Mouse (Mus musculus): ENCODE results near the gene Gatm.

Gatm gene

GRCm38 (mm10) chr2:122610746-122611653 lies at the start of gene Gatm:
Gatm (minus strand) TSS chr2:122611303.
- peak; percentile 50 for DNase-seq (ENCODE audit: low spot score)

- no peak for DNase-seq (ENCODE audit: low spot score)
Measured at GRCm38 (mm10) chr2:122659825-122660224, 48.7 kb upstream of the Gatm start.

DNA sequence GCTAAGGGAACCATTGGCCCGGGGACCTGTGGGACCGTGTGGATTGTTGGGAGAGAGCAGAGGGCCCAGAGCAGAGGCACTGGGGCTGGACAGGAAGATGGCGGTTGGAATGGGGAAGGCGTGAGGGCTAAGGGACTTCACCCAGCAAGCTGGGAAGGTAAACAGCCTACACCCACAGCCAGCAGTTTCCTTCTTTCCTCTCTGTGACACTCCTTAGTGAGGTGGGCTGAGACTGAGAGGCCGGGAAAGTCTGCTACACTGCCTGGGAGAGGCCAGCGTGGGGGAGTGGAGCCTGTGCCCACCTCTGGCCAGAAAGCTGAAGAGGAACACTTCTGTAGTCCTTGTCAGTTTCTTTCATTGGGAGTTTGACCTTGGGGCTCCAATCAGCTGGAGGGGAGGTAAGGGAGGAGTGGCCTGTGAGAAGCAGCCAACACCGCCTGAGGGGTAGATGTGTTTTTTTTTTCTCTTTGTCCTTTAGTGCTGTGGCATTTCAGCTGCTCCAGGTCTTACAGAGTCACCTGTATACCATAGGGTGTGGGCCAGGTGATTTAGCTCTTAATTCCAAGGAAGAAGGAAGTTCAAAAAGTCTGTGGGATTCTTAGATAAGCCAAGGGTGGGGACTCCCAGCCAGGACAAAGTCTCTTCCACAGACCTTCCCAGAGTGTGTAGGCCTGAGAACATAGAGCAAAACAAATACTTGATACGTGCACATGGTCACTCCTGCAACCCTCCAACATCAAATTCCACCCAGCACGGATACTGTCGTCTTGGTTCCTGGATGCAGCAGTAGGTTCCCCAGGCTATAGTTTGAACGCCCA lies 46.8 kb upstream of the Gatm start:
- DNase-seq (ENCODE audit: low spot score), result no peak

DNA sequence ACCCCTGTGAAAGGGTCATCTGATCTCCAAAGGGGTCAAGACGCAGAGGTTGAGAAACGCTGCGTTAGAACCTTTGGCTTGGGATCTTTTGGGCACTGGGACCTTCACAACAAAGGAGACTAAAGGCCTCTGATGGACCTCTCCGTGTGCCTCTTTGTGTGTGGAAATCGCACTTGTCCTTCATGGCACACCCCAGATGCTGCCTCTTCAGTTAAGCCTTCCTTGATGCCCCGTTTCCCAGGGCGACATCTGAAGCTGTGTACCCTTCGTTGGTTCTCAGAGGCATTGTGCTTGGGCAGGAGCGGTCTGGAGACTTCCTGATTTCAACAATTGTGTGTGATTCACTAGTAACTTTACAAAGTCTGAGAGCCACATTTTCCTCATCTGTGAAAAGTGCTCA lies 45.7 kb upstream of the Gatm start:
- no peak for DNase-seq (ENCODE audit: low spot score)

GRCm38 (mm10) chr2:122656052-122656451 lies 44.9 kb upstream of the Gatm start:
- no peak for DNase-seq (ENCODE audit: low spot score)

DNA sequence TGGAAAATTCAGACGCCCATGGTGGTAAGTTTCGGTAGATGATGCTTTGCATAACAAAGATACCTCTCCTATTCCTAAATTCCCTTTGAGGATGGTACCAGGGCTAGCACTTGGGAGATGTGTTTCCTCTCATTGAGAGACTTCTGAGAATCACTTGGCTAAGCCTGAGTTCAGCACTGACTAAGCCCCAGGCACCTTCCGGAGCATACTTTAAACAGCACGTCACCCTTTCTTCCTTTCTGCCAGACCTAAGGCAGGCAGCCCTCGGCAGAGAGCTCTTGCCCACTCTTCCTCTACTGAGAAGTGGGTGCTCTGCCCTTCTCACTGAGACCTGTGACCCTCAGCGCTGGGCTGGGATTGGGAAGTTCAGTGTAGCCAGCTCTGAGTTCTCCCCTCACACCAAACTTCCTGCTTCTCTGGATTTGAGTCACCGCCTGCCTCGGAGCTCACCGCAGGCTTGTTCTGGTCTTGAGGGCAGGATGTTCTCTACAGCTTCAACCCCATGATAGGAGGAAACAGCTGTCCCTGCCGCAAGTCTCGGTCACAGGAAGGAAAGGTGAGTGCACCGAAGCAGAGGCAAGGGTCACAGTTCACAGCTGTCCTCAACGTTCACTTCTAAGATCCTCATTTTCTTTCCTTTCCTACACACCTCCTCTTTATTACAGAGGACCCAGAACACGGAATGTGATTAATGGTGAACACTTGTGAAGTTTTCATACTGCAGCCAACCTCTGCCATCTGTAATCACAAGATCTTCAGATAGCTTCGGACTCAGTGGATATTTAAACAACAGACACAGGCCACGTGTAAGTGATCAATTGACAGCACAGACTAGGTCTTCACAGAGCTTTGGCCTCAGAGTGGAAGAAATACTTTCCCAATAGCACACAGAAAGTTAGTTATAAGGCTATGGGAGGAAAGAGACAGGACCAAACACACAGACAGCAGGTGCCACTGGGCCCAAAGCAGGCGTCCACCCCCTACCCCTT lies 41.3 kb upstream of the Gatm start:
- no peak for DNase-seq (ENCODE audit: low spot score)

- DNase-seq (ENCODE audit: low spot score), result no peak
Measured at GRCm38 (mm10) chr2:122638673-122639072, 27.6 kb upstream of the Gatm start.

GRCm38 (mm10) chr2:122638029-122638428 lies 26.9 kb upstream of the Gatm start:
- DNase-seq (ENCODE audit: low spot score), result no peak

GRCm38 (mm10) chr2:122637526-122637997 lies 26.5 kb upstream of the Gatm start:
- peak; percentile 26 for DNase-seq (ENCODE audit: low spot score)

GRCm38 (mm10) chr2:122636686-122637085 lies 25.6 kb upstream of the Gatm start, which contains the start of gene AA467197:
AA467197 (plus strand) TSS chr2:122636986.
- DNase-seq (ENCODE audit: low spot score), result no peak

- no peak for DNase-seq (ENCODE audit: low spot score)
Measured at GRCm38 (mm10) chr2:122631226-122631801, 20.2 kb upstream of the Gatm start.

GRCm38 (mm10) chr2:122630465-122631225 lies 19.5 kb upstream of the Gatm start:
- DNase-seq (ENCODE audit: low spot score), result peak; percentile 82

GRCm38 (mm10) chr2:122629871-122630270 lies 18.8 kb upstream of the Gatm start:
- no peak for DNase-seq (ENCODE audit: low spot score)

- DNase-seq (ENCODE audit: low spot score), result peak; percentile 55
Measured at GRCm38 (mm10) chr2:122628976-122629375, 17.9 kb upstream of the Gatm start.

DNA sequence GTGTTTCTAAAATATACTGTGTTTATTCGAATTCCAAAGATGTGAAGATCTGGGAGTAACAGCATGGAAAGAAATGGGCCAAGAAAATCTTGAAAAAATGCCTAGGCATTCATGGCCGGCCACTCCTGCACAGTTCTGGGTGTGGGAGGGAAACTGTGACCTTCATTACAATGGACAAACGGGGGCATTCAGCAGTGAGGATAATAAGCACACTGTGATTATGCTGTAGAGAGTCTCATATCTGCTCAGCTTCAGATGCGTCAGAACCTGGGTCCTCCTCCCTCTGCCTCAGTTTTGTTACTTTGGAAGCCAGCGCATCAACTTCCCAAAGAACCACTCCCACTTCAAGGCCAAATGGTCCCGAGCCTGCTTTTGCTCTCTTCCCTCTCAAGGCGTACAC lies 14.8 kb upstream of the Gatm start:
- DNase-seq (ENCODE audit: low spot score), result peak; percentile 4

GRCm38 (mm10) chr2:122621337-122622110 lies 10.4 kb upstream of the Gatm start:
- no peak for DNase-seq (ENCODE audit: low spot score)

GRCm38 (mm10) chr2:122618719-122619118 lies 7.6 kb upstream of the Gatm start:
- DNase-seq (ENCODE audit: low spot score), result no peak

DNA sequence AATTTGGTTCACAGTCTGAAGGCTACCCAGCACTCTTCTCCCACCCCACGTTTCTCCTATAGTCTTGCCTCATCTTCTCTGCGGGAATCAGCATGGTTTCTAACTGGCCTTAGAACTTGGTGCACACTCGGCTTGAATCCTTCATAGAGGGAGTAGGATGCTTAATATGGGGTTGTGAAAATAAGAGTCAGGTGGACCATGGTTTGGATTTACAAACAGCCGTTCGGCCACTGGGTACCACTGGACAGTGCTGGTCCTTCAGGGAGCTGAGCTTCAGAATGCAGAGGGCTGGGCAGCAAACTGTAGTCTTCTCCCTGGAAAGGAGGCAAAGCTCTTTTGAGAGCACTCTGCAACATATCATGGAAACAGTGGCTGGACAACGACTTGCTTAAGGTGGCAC lies 6.7 kb upstream of the Gatm start:
- no peak for DNase-seq (ENCODE audit: low spot score)

DNA sequence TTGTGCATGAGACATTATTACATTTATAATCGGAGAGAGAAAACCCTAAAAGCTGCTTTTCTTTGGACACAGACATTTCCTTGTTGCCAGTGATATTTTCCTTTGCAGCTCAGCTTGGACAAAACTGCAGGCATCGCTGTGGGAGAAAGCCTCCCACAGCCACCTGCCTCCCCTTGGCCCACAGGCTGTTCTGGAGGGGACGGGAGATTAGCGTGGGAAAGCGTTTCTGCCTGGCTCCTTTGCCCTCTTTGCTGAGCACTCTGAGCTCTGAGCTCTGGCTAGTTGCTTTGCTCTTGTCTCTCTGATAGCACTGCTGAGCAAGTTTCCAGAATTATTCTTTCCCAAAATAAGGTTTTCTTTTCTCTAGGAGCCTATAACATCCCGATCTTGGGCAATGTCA lies 5.1 kb upstream of the Gatm start:
- no peak for DNase-seq (ENCODE audit: low spot score)

- no peak for DNase-seq (ENCODE audit: low spot score)
Measured at GRCm38 (mm10) chr2:122611654-122611973, 511 bp upstream of the Gatm start.

Measured in ovary, adult 18-20 months (tissue).